Mouse (Mus musculus): ENCODE measurements around the gene Htra3. TPM values are rescaled to one million over a fixed set of nuclear protein-coding genes. Genes with fewer than 3 reads are reported as not detected.

Htra3 gene
- polyA plus RNA-seq, 1 experiment, result not detected

DNA sequence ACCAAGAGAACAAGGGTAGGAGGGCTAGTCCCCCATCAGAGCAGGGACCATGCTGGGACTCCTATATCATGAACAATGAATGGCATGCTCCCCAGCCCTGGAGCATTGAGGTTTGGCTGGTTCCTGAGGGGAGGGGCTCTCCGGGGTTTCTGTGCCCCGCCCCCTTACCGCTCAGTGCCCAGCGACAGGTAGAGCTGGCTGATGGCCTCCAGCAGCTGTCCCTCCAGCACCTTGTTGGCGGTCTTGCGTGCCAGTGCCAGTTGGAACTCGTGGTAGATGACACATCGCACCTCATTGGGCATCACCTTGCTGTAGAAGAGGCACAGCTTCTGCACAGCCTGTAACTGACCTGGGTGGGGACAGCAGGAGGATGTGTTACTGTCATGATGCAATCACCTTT lies 23.6 kb upstream of the Htra3 start:
- H3K4me1 ChIP-seq (ENCODE audit: control insufficient read depth), result no peaks in the 10 kb centered on the region
- H3K36me3 ChIP-seq (ENCODE audit: control insufficient read depth), result no peaks in the 10 kb centered on the region
- H3K27me3 ChIP-seq (ENCODE audit: control insufficient read depth), result no peaks in the 10 kb centered on the region
- H3K9me3 ChIP-seq (ENCODE audit: control insufficient read depth, low read length), result no peaks in the 10 kb centered on the region
- TF ChIP-seq GATA1 (IDR thresholded peaks at IDR 0.05; ENCODE audit: low read length), result no peak
- no peak for TF ChIP-seq TAL1 (IDR thresholded peaks at IDR 0.05; ENCODE audit: low read length)
- H3K4me3 ChIP-seq (replicated peaks), result no peak overlapping the region

DNA sequence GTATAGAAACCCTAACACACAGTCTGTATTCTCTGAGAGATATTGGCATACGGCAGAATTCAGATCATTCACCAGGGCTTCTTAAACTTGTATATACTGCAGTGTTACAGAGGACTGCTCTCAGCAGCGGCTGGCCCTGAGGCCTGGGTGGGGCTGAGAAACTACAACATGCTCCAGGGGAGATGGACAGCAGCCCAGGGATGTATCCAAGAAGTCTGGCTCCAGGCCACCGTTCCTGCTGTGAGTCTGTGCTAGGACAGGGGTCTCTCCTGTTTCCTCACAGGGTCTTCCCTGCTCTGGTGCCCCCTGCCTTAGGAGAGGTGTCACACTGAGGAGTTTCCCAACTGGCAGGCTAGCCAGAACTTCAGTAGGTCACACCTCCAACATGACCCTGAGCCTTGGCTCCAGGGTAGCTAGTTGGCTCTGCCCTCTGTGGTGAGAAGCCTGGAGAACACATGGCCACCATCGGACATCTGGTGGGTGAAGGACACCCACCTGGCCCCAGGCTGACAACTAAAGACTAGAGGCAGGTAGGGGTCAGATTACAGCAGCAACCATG lies 23.1 kb upstream of the Htra3 start:
- no peak overlapping the region for H3K4me3 ChIP-seq (replicated peaks)
- no peaks in the 10 kb centered on the region for H3K36me3 ChIP-seq (ENCODE audit: control insufficient read depth)
- no peaks in the 10 kb centered on the region for H3K27me3 ChIP-seq (ENCODE audit: control insufficient read depth)
- TF ChIP-seq TAL1 (IDR thresholded peaks at IDR 0.05; ENCODE audit: low read length) (no peak), GATA1 (IDR thresholded peaks at IDR 0.05; ENCODE audit: low read length) (no peak)
- H3K9me3 ChIP-seq (ENCODE audit: control insufficient read depth, low read length), result no peaks in the 10 kb centered on the region
- no peaks in the 10 kb centered on the region for H3K4me1 ChIP-seq (ENCODE audit: control insufficient read depth)

DNA sequence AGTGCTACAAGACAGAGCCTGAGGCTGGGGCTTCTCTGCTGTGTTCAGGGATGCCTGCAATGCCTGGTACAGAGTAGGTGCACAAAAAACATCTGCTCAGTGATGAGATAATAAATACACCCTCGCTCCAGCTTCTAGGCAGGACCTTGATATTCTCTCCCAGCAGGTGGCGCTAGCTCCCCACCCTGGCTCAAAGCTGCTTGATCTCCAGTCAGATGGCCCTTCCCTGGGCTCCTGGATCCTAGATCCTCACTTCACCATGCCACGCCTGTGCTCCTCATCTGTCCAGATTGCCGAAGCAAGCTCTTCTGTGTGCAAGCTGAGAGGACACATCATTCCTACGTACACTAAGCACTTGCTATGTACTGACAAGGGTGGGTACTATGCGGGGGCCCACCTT lies 21.5 kb upstream of the Htra3 start:
- Histone ChIP-seq H3K4me1 (ENCODE audit: control insufficient read depth) (no peaks in the 10 kb centered on the region), H3K9me3 (ENCODE audit: control insufficient read depth, low read length) (no peaks in the 10 kb centered on the region), H3K27me3 (ENCODE audit: control insufficient read depth) (no peaks in the 10 kb centered on the region), H3K36me3 (ENCODE audit: control insufficient read depth) (no peaks in the 10 kb centered on the region), H3K4me3 (replicated peaks) (no peak overlapping the region)
- no peak for TF ChIP-seq TAL1 (IDR thresholded peaks at IDR 0.05; ENCODE audit: low read length)
- TF ChIP-seq GATA1 (IDR thresholded peaks at IDR 0.05; ENCODE audit: low read length), result no peak

DNA sequence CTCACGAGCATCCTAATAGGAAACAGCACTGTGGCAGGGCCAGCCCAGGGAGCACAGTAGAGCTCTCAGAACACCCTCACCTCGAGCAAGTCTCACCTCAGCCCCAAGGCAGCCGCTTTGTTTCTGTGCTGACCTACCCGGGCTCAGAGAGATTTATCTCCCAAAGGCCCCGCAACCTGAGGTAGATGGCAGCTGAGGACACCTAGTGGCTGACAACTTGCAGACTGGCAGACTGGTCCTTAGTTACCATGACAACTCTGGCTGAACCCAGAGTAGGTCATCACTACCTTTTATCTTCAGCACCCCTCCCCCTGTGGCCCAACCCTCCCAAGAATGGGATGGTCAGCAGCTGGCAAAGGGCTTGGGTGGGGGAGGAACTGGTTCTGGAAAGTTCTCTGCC lies 16.2 kb upstream of the Htra3 start:
- no peaks in the 10 kb centered on the region for H3K27me3 ChIP-seq (ENCODE audit: control insufficient read depth)
- no peaks in the 10 kb centered on the region for H3K9me3 ChIP-seq (ENCODE audit: control insufficient read depth, low read length)
- no peaks in the 10 kb centered on the region for H3K36me3 ChIP-seq (ENCODE audit: control insufficient read depth)
- H3K4me3 ChIP-seq (replicated peaks), result no peak overlapping the region
- TF ChIP-seq TAL1 (IDR thresholded peaks at IDR 0.05; ENCODE audit: low read length) (no peak), GATA1 (IDR thresholded peaks at IDR 0.05; ENCODE audit: low read length) (no peak)
- H3K4me1 ChIP-seq (ENCODE audit: control insufficient read depth), result no peaks in the 10 kb centered on the region

DNA sequence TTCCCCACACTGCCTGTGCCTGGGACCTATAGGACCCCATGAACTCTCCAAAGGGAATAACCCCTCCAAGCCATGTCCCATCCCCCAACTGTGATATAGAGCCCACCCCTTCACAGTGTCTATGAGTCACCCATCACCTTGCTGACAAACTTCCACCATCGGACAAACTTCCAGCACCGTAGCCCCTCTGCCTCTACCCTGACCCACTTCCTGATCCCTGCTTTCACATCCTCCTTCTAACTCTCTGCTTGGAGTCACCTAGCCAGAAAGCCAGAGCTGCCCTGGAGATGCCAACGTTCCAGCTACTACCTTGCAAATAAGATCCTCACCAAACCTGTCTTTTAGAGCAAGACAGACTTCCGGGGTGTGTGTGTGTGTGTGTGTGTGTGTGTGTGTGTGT lies 14.1 kb upstream of the Htra3 start:
- Histone ChIP-seq H3K36me3 (ENCODE audit: control insufficient read depth) (no peaks in the 10 kb centered on the region), H3K4me1 (ENCODE audit: control insufficient read depth) (no peaks in the 10 kb centered on the region), H3K4me3 (replicated peaks) (no peak overlapping the region), H3K27me3 (ENCODE audit: control insufficient read depth) (no peaks in the 10 kb centered on the region), H3K9me3 (ENCODE audit: control insufficient read depth, low read length) (no peaks in the 10 kb centered on the region)
- no peak for TF ChIP-seq TAL1 (IDR thresholded peaks at IDR 0.05; ENCODE audit: low read length)
- TF ChIP-seq GATA1 (IDR thresholded peaks at IDR 0.05; ENCODE audit: low read length), result no peak

DNA sequence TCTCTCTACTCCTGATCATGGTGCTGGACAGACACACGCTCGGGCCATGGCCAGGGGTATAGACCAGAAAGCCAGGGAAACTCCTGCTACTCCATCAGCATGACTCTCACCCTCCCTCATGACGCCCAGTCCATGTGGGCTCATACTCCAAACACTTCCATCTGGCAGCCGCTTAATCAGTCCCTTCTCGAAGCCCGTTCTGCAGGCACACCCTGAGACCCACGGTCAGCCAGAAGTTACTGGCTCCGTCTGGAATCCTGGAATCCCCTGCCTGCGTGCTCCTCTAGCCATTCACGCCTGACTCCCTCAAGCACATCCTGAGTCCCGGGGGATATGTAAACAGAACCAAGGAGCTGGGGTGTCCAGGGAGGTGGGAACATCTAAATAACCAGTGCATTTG lies 11.7 kb upstream of the Htra3 start:
- H3K4me3 ChIP-seq (replicated peaks), result no peak overlapping the region
- TF ChIP-seq GATA1 (IDR thresholded peaks at IDR 0.05; ENCODE audit: low read length), result no peak
- no peak for TF ChIP-seq TAL1 (IDR thresholded peaks at IDR 0.05; ENCODE audit: low read length)
- no peaks in the 10 kb centered on the region for H3K27me3 ChIP-seq (ENCODE audit: control insufficient read depth)
- H3K9me3 ChIP-seq (ENCODE audit: control insufficient read depth, low read length), result no peaks in the 10 kb centered on the region
- no peaks in the 10 kb centered on the region for H3K4me1 ChIP-seq (ENCODE audit: control insufficient read depth)
- no peaks in the 10 kb centered on the region for H3K36me3 ChIP-seq (ENCODE audit: control insufficient read depth)

DNA sequence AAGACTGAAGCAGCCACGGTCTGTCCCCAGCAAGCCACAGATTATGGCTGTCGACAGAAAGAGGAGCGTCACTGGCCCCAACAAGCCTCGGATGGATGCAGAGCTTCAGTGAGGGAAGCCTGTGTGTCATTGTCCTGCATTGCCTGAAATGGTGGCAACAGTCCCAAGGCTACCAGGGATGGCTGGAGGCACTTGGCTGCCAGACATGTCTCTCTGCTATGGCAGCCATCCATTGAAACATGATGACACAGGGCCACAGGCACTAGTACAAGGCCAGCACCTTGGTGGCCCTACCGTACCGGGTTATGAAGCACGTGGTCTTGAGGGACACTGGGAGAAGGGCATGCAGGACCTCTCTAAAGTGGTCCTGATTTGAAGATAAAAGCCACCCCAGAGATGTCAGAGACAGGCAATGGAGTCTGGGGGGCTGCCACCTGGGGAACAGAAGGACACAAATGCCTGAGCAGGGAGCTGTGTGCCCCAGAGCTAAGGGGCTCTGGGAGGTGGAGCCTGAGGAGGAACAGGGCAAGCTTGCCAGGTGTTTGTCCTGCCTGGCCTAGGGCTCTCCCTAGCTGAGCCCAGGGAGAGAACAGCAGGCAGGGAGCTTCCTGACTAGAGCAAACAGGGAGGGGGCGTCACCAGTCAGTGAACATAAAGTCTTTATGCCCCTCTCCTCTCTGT lies 11.0 kb upstream of the Htra3 start:
- TF ChIP-seq GATA1 (IDR thresholded peaks at IDR 0.05; ENCODE audit: low read length) (no peak), TAL1 (IDR thresholded peaks at IDR 0.05; ENCODE audit: low read length) (no peak)
- Histone ChIP-seq H3K36me3 (ENCODE audit: control insufficient read depth) (no peaks in the 10 kb centered on the region), H3K27me3 (ENCODE audit: control insufficient read depth) (no peaks in the 10 kb centered on the region), H3K4me3 (replicated peaks) (no peak overlapping the region), H3K4me1 (ENCODE audit: control insufficient read depth) (no peaks in the 10 kb centered on the region), H3K9me3 (ENCODE audit: control insufficient read depth, low read length) (no peaks in the 10 kb centered on the region)

DNA sequence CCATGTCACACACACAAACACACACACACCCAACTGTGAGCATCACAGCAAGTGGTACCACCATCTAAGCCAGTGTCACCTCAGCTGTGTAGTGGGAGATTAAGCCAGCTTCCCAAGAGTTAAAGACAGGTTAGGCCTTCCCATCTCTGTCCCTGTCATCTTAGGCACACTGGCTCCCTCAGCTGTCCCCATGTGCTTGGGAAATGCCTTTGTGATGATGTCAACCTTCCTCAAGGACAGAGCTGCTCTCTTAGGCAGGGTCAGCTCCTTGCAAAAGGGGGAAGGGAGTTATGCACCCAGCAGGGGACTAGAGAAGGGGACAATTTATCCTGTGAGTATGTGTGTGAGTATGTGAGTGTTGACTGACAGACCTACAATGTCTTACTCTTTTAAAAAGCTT lies 9.8 kb upstream of the Htra3 start:
- no peaks in the 10 kb centered on the region for H3K27me3 ChIP-seq (ENCODE audit: control insufficient read depth)
- TF ChIP-seq GATA1 (IDR thresholded peaks at IDR 0.05; ENCODE audit: low read length) (no peak), TAL1 (IDR thresholded peaks at IDR 0.05; ENCODE audit: low read length) (no peak)
- no peak overlapping the region for H3K4me3 ChIP-seq (replicated peaks)
- H3K36me3 ChIP-seq (ENCODE audit: control insufficient read depth), result no peaks in the 10 kb centered on the region
- no peaks in the 10 kb centered on the region for H3K4me1 ChIP-seq (ENCODE audit: control insufficient read depth)
- H3K9me3 ChIP-seq (ENCODE audit: control insufficient read depth, low read length), result no peaks in the 10 kb centered on the region

DNA sequence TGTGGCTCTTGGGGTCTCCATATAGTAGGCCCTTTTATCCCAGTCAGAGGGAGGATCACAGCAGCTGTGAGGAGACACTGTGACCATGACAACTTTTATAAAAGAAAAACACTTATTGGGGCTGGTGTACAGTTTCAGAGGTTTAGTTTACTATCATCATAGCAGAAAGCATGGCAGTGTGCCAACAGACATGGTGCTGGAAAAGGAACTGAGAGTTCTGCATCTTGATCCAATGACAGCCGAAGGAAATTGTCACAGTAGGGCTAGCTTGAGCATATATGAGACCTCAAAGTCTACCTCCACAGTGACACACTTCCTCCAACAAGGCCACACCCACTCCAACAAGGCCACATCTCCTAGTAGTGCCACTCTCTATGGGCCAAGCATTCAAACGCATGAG lies 9.3 kb upstream of the Htra3 start:
- H3K36me3 ChIP-seq (ENCODE audit: control insufficient read depth), result no peaks in the 10 kb centered on the region
- H3K4me3 ChIP-seq (replicated peaks), result no peak overlapping the region
- no peaks in the 10 kb centered on the region for H3K4me1 ChIP-seq (ENCODE audit: control insufficient read depth)
- no peak for TF ChIP-seq GATA1 (IDR thresholded peaks at IDR 0.05; ENCODE audit: low read length)
- TF ChIP-seq TAL1 (IDR thresholded peaks at IDR 0.05; ENCODE audit: low read length), result no peak
- no peaks in the 10 kb centered on the region for H3K9me3 ChIP-seq (ENCODE audit: control insufficient read depth, low read length)
- no peaks in the 10 kb centered on the region for H3K27me3 ChIP-seq (ENCODE audit: control insufficient read depth)

DNA sequence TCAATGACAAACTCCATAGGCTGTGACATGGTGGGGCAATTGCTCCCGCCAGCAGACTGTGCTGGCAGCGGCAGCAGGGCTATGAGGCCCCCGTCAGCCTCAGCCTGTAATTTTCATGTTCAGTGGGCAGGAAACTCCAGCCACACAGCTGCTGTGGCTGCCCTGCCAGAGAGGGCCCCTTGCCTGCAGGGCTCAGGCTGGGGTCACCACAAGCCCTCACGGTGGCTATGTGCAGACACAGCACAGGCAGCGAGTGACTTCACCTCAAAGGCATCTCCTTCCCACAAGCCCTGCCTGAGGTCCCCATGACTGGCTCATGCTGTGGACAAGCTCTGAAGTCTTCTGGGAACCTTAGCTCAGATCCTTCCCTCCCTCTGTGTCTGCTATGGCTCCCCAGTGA lies 7.5 kb upstream of the Htra3 start:
- TF ChIP-seq TAL1 (IDR thresholded peaks at IDR 0.05; ENCODE audit: low read length) (no peak), GATA1 (IDR thresholded peaks at IDR 0.05; ENCODE audit: low read length) (no peak)
- Histone ChIP-seq H3K4me1 (ENCODE audit: control insufficient read depth) (no peaks in the 10 kb centered on the region), H3K4me3 (replicated peaks) (no peak overlapping the region), H3K9me3 (ENCODE audit: control insufficient read depth, low read length) (no peaks in the 10 kb centered on the region), H3K36me3 (ENCODE audit: control insufficient read depth) (no peaks in the 10 kb centered on the region), H3K27me3 (ENCODE audit: control insufficient read depth) (no peaks in the 10 kb centered on the region)
